Mouse (Mus musculus) heart, embryonic 15.5 days (tissue): ENCODE measurements around the gene Cacna1c. TPM values are rescaled to one million over a fixed set of nuclear protein-coding genes. Genes with fewer than 3 reads are reported as not detected.
A peak's percentile ranks its signal among the peaks of the same experiment; 100 is the strongest.

ENCODE experiments used
- ATAC-seq: fragments of 200-750 bp; cut with Nextera tagmentation; replicated peaks from 2 replicates; pipeline ENCODE4 v1.8.0; 2017; ENCODE audit warnings: low read depth, moderate TSS enrichment; ENCODE audit not compliant: insufficient number of reproducible peaks, insufficient read depth, low FRiP score
- H3K27ac ChIP-seq: fragments of 300-500 bp; sonication (generic); 2 replicates; pipeline ENCODE4 v1.5.1; 2015; ENCODE audit warnings: mild to moderate bottlenecking, inconsistent platforms
- H3K27me3 ChIP-seq: fragments of 300-500 bp; sonication (generic); 2 replicates; pipeline ENCODE4 v1.6.1; 2015; ENCODE audit warnings: inconsistent platforms
- H3K36me3 ChIP-seq: fragments of 300-500 bp; sonication (generic); 2 replicates; pipeline ENCODE4 v1.6.1; 2015; ENCODE audit warnings: mild to moderate bottlenecking, inconsistent platforms
- H3K4me1 ChIP-seq: fragments of 300-500 bp; sonication (generic); replicated peaks from 2 replicates; pipeline ENCODE4 v1.6.1; 2015; ENCODE audit warnings: inconsistent platforms
- H3K4me2 ChIP-seq: fragments of 300-500 bp; sonication (generic); 2 replicates; pipeline ENCODE4 v1.6.1; 2015; ENCODE audit warnings: inconsistent platforms, mild to moderate bottlenecking, moderate library complexity
- H3K4me3 ChIP-seq: fragments of 300-500 bp; sonication (generic); 2 replicates; pipeline ENCODE4 v1.5.1; 2015; ENCODE audit warnings: mild to moderate bottlenecking, inconsistent platforms
- H3K9ac ChIP-seq: fragments of 300-500 bp; sonication (generic); 2 replicates; pipeline ENCODE4 v1.6.1; 2015; ENCODE audit warnings: mild to moderate bottlenecking, inconsistent platforms
- H3K9me3 ChIP-seq: fragments of 300-500 bp; sonication (generic); replicated peaks from 2 replicates; pipeline ENCODE4 v1.6.1; 2016; ENCODE audit warnings: inconsistent platforms
- WGBS: fragments of 180-500 bp; shearing (Covaris S2); methylation state at CpG from one replicate; pipeline ENCODE4 v1.1.7; 2015; ENCODE audit warnings: mixed read lengths; 5-methylcytosine and 5-hydroxymethylcytosine counted together
- polyA plus RNA-seq: library from polyadenylated mRNA; unstranded; fragments of >200 nt; fragmentation: Nextera tagmentation; extraction: Ambion mirVana; gene quantifications from 2 replicates; pipeline ENCODE4 v1.2.1, GENCODE M21; 2015

Cacna1c gene
- polyA plus RNA-seq, 1 experiment from 2014 or later, result 65.3 TPM

- Histone ChIP-seq H3K4me3 (no peak overlapping the region), H3K4me1 (peaks cover 85% of the 10 kb centered on the region), H3K27me3 (no peaks in the 10 kb centered on the region), H3K36me3 (no peaks in the 10 kb centered on the region), H3K27ac (no peak overlapping the region; the same call in 1 of the 2 replicates), H3K4me2 (no peak overlapping the region), H3K9me3 (no peaks in the 10 kb centered on the region), H3K9ac (no peak overlapping the region)
- ATAC-seq, result peak; percentile 50; the same call in 1 of the 2 replicates
- 25% methylated on average over 2 of the region's 2 CpGs for WGBS
These were observed 350.4 kb downstream of the Cacna1c start for GRCm38 (mm10) chr6:118845829-118846228.

- WGBS, result 58% methylated on average over 6 of the region's 6 CpGs
- peaks cover 88% of the 10 kb centered on the region for H3K4me1 ChIP-seq
These were observed 351.0 kb downstream of the Cacna1c start for GRCm38 (mm10) chr6:118845180-118845579.

GRCm38 (mm10) chr6:118843566-118843965, 352.7 kb downstream of the Cacna1c start:
- no peak overlapping the region for H3K4me3 ChIP-seq
- H3K27ac ChIP-seq, result no peak overlapping the region
- peaks cover 91% of the 10 kb centered on the region for H3K4me1 ChIP-seq
- no peak overlapping the region for H3K4me2 ChIP-seq
- H3K9ac ChIP-seq, result no peak overlapping the region
- no peaks in the 10 kb centered on the region for H3K36me3 ChIP-seq
- 59% methylated on average over 8 of the region's 8 CpGs for WGBS
- no peaks in the 10 kb centered on the region for H3K9me3 ChIP-seq
- no peak for ATAC-seq
- H3K27me3 ChIP-seq, result no peaks in the 10 kb centered on the region

More at GRCm38 (mm10) chr6:118845180-118845579, 351.0 kb downstream of the Cacna1c start:
- H3K36me3 ChIP-seq, result no peaks in the 10 kb centered on the region
- no peak overlapping the region for H3K4me3 ChIP-seq
- no peak for ATAC-seq
- no peaks in the 10 kb centered on the region for H3K9me3 ChIP-seq
- no peaks in the 10 kb centered on the region for H3K27me3 ChIP-seq
- no peak overlapping the region for H3K27ac ChIP-seq
- no peak overlapping the region for H3K9ac ChIP-seq
- no peak overlapping the region for H3K4me2 ChIP-seq

GRCm38 (mm10) chr6:118841892-118842291, 354.3 kb downstream of the Cacna1c start:
- no peak for ATAC-seq
- Histone ChIP-seq H3K4me2 (no peak overlapping the region), H3K4me3 (no peak overlapping the region), H3K36me3 (no peaks in the 10 kb centered on the region), H3K9me3 (no peaks in the 10 kb centered on the region), H3K4me1 (peaks cover 76% of the 10 kb centered on the region), H3K27ac (no peak overlapping the region), H3K9ac (no peak overlapping the region), H3K27me3 (no peaks in the 10 kb centered on the region)
- 78% methylated on average over 2 of the region's 2 CpGs for WGBS

GRCm38 (mm10) chr6:118838919-118839915, 357.0 kb downstream of the Cacna1c start:
- Histone ChIP-seq H3K4me1 (peaks cover 77% of the 10 kb centered on the region), H3K27me3 (no peaks in the 10 kb centered on the region), H3K27ac (peak overlapping the region; percentile 21; the same call in 1 of the 2 replicates), H3K4me3 (no peak overlapping the region), H3K4me2 (no peak overlapping the region), H3K36me3 (no peaks in the 10 kb centered on the region), H3K9me3 (no peaks in the 10 kb centered on the region), H3K9ac (no peak overlapping the region)
- WGBS, result 26% methylated on average over 14 of the region's 14 CpGs
- 0 out of 2 replicates have a peak, but pooled peaks have one; percentile 29 for ATAC-seq

- Histone ChIP-seq H3K27me3 (no peaks in the 10 kb centered on the region), H3K4me1 (peaks cover 70% of the 10 kb centered on the region)
- WGBS, result 36% methylated on average over 7 of the region's 7 CpGs
These were observed 359.5 kb downstream of the Cacna1c start for GRCm38 (mm10) chr6:118836693-118837092.

GRCm38 (mm10) chr6:118834046-118834445, 362.2 kb downstream of the Cacna1c start:
- Histone ChIP-seq H3K4me2 (no peak overlapping the region), H3K27me3 (no peaks in the 10 kb centered on the region), H3K9ac (no peak overlapping the region), H3K4me3 (no peak overlapping the region), H3K36me3 (no peaks in the 10 kb centered on the region), H3K9me3 (no peaks in the 10 kb centered on the region), H3K27ac (no peak overlapping the region), H3K4me1 (peaks cover 59% of the 10 kb centered on the region)
- 42% methylated on average over 8 of the region's 8 CpGs for WGBS
- ATAC-seq, result no peak

More at GRCm38 (mm10) chr6:118836693-118837092, 359.5 kb downstream of the Cacna1c start:
- no peaks in the 10 kb centered on the region for H3K9me3 ChIP-seq
- H3K36me3 ChIP-seq, result no peaks in the 10 kb centered on the region
- H3K4me3 ChIP-seq, result no peak overlapping the region
- H3K27ac ChIP-seq, result no peak overlapping the region
- no peak for ATAC-seq
- no peak overlapping the region for H3K4me2 ChIP-seq
- H3K9ac ChIP-seq, result no peak overlapping the region

GRCm38 (mm10) chr6:118833049-118833448, 363.2 kb downstream of the Cacna1c start:
- Histone ChIP-seq H3K4me2 (no peak overlapping the region), H3K27ac (no peak overlapping the region), H3K4me3 (no peak overlapping the region), H3K9me3 (no peaks in the 10 kb centered on the region), H3K27me3 (no peaks in the 10 kb centered on the region), H3K4me1 (peaks cover 56% of the 10 kb centered on the region), H3K36me3 (no peaks in the 10 kb centered on the region), H3K9ac (no peak overlapping the region)
- no peak for ATAC-seq
- 62% methylated on average over 7 of the region's 7 CpGs for WGBS

GRCm38 (mm10) chr6:118832616-118833015, 363.6 kb downstream of the Cacna1c start:
- Histone ChIP-seq H3K36me3 (no peaks in the 10 kb centered on the region), H3K9ac (no peak overlapping the region), H3K4me3 (no peak overlapping the region), H3K4me2 (no peak overlapping the region), H3K27ac (no peak overlapping the region), H3K27me3 (no peaks in the 10 kb centered on the region), H3K9me3 (no peaks in the 10 kb centered on the region), H3K4me1 (peaks cover 60% of the 10 kb centered on the region)
- 81% methylated on average over 2 of the region's 2 CpGs for WGBS
- no peak for ATAC-seq

GRCm38 (mm10) chr6:118830851-118831250, 365.4 kb downstream of the Cacna1c start:
- peaks cover 67% of the 10 kb centered on the region for H3K4me1 ChIP-seq
- no peaks in the 10 kb centered on the region for H3K27me3 ChIP-seq
- 52% methylated on average over 5 of the region's 5 CpGs for WGBS
- H3K27ac ChIP-seq, result no peak overlapping the region; the same call in 1 of the 2 replicates
- ATAC-seq, result no peak
- H3K9me3 ChIP-seq, result no peaks in the 10 kb centered on the region
- no peaks in the 10 kb centered on the region for H3K36me3 ChIP-seq
- no peak overlapping the region for H3K4me2 ChIP-seq
- no peak overlapping the region for H3K9ac ChIP-seq
- H3K4me3 ChIP-seq, result no peak overlapping the region

- 60% methylated on average over 4 of the region's 4 CpGs for WGBS
- Histone ChIP-seq H3K4me1 (peaks cover 69% of the 10 kb centered on the region), H3K4me2 (no peak overlapping the region), H3K27me3 (no peaks in the 10 kb centered on the region), H3K36me3 (no peaks in the 10 kb centered on the region), H3K9me3 (no peaks in the 10 kb centered on the region), H3K4me3 (no peak overlapping the region), H3K27ac (0 out of 2 replicates have a peak overlapping the region, but pooled peaks have one; percentile 7), H3K9ac (no peak overlapping the region)
- no peak for ATAC-seq
These were observed 368.0 kb downstream of the Cacna1c start for GRCm38 (mm10) chr6:118828187-118828586.
